Mouse (Mus musculus): ENCODE results near the gene Zfand3.

DNA sequence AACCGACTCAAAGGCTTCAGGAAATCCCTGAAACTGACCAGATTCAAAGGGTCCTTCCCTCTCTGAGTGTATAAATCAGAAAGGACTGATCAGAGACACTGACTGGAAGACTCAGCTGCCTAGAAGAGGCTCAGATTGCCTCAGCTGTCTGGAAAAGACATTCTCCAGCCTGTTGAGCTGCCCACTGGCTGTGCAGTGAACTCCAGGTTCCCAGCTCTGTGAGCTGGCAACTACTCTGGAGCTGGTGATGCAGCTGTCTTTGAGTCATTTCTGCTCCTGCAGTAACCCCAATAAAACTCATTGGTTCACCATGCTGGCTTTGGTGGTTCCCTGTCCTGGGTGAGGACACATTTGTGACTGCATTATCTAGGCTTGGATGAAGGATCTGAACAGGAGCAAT is 226.9 kb downstream of the Zfand3 start:
- no peak for TF ChIP-seq CTCF (IDR thresholded peaks at IDR 0.05; ENCODE audit: control insufficient read depth, insufficient read depth, insufficient replicate concordance, low read depth, low read length)
- TF ChIP-seq POLR2A (IDR thresholded peaks at IDR 0.05; ENCODE audit: control insufficient read depth, low read depth, low read length): no peak
